Mouse (Mus musculus) MN1 (cell line): ENCODE data around the gene H2-M5.
A peak's percentile ranks its signal among the peaks of the same experiment; 100 is the strongest.

ENCODE experiments used
- DNase-seq: peaks from one replicate; pipeline ENCODE4 v3.0.0-alpha.2; 2016; ENCODE audit warnings: low spot score

Gene H2-M5

GRCm38 (mm10) chr17:36948286-36948685 is 41.1 kb downstream of the H2-M5 start:
- no peak for DNase-seq

DNA sequence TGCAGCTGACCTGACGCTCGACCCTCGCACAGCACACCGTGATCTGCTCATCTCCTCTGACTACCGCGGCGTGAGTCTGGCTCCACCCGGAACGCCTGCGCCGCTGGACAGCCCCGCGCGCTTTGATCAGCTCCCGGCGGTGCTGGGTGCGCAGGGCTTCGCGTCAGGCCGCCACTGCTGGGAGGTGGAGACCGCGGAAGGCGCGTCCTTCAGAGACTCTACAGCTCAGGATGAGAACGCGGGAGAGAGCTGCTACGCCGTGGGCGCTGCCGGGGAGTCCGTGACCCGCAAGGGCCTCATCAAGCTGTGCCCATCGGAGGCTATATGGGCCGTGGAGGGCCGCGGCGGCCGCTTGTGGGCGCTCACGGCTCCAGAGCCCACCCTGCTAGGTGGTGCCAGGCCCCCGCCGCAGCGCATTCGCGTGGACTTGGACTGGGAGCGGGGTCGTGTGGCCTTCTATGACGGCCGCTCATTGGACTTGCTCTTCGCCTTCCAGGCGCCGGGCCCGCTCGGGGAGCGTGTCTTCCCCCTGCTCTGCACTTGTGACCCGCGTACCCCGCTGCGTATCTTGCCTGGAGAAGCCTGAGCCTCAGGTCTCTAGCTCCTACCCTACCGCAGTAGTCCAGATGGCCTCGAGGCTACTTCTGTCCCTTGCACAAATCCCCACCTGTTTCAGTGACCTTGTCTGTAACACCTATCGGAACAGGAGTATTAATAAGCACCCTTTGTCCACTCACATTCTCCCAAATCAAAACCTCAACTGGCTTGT is 42.1 kb downstream of the H2-M5 start:
- DNase-seq: peak; percentile 81

GRCm38 (mm10) chr17:36944121-36944775 is 45.1 kb downstream of the H2-M5 start:
- DNase-seq: no peak

DNA sequence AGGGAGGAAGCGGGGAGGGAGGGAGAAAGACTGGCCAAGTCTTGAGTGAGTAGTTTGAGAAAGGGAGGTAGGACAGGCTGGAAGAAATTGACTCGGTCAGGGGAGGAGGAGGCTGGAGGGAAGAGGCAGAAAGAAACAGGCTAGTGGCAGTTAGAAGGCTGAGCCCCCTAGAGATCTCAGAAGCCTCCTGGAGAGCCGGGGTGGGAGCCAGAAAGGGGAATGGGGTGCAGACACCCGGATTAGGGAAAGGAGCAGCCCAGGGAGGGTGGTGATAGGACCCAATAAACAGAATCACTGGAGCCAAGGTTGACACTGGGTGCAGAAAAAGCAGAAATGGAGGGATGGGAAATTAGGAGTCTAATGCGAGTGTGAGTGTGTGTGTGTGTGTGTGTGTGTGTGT is 45.6 kb downstream of the H2-M5 start:
- DNase-seq: no peak

DNA sequence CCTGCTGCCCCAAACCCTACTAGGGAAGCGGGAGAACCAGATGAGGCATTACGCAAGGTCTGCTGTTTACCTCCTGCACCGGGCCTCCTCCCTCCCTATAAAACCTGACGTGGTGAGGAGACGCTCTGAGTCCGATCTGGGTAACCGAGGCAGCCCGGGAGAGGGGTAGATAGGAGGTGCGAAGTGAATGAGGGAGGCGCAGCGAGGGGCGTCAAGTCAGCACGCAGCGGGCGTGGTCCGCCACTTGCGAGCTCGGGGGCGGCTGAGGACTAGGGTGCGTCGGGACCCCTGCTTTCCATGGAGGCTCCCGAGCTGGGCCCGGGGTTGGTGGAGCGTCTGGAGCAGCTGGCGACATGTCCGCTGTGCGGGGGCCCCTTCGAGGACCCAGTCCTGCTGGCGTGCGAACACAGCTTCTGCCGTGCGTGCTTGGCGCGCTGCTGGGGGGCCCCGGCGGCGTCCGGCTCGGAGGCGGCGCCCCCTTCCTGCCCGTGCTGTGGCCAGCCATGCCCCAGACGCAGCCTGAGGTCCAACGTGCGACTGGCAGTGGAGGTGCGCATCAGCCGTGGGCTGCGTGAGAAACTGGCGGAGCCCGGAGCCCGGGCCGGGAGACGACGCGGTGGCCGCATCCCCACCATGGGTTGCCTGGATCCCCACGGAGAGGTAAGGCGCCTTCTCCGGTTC is 46.4 kb downstream of the H2-M5 start, which contains the start of gene Rnf39:
Gene Rnf39 (plus strand): TSS at position 128 of the 681 bp plus-strand sequence.
- DNase-seq: no peak

DNA sequence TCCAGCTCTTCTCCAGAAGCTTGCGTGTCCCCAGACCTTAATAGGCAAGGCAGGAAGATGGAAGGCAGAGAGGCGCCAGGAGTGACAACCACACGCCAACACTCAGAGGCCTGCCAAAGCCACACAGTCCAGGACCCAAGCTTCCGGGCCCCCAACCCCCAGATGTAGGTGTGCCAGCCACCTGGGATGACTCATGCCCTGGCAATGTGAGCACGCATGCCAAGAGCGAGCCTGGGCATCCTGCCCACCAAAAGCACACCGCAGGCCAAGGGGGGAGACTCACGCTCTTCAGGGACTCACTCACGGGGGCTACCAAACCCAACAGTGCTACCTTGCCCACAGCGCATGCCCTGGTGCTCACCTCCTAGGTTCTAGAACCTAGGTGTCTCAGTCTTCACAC is 46.9 kb downstream of the H2-M5 start:
- no peak for DNase-seq

GRCm38 (mm10) chr17:36938056-36938455 is 51.3 kb downstream of the H2-M5 start:
- no peak for DNase-seq
